Mouse (Mus musculus) kidney, adult 9 months (tissue): ENCODE measurements around the gene Coq7.

Source experiments
- DNase-seq: peaks from one replicate; pipeline ENCODE4 v3.0.0; 2022

Gene Coq7

DNA sequence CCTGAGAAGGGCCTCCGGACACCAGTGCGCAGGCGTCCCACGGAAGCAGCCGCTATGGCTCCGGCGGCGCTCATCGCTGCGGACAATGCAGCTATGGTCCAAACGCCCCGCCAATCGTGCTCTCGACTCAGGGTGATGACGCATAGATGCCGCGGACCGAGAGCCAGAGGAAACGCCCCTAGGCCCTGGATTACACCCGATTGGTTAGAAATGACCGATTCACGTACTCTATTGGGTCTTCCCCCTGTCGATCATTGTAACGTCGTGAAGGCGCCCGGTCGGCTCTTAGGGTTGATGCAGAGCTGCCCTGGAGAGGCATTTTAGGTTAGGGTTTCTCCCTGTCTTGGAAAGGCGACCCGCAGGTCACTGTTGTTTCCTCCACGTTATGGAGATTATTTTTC lies at the start of gene Coq7:
TSS of gene Coq7 (minus strand) at position 179 of the 401 bp plus-strand sequence.
- peak; percentile 98 for DNase-seq

DNA sequence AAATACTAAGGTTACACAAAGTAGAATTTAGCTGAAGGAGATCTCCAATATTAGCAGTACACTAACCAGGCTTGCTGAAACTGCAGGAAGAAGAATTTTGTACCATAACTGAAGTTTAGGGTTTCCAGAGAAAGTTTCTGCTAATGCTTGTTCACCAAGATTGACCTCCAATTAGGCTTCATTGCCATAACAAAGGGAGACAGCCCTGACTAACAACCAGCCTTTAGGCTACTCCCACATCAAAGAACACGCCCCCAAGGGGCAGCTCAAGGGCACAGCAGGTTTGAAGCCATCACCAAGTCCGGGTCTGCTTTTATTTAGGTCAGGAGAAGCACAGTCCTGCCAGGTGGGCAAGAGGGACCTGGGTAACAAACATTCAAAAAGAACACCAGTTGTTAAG lies 46.8 kb upstream of the Coq7 start:
- no peak for DNase-seq

DNA sequence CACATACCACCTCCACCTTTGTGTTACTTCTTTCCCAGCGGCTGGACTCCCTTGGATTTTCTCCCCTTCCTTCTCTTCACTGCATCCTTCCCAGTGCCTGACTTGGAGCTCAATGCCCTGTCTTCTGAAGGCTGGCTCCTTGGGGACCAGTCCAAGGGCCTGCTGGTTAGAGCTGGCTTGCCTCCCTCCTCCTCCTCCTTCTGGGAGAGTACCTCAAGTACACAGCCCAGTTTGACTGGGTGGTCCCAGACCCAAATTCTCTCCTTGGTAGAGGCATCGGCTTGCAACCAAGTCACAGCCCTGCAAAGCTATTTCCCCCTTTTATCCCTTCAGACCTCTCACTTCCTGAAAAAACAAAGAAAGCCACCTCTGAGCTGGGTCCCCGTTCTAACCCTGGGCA lies 45.1 kb upstream of the Coq7 start:
- no peak for DNase-seq

DNA sequence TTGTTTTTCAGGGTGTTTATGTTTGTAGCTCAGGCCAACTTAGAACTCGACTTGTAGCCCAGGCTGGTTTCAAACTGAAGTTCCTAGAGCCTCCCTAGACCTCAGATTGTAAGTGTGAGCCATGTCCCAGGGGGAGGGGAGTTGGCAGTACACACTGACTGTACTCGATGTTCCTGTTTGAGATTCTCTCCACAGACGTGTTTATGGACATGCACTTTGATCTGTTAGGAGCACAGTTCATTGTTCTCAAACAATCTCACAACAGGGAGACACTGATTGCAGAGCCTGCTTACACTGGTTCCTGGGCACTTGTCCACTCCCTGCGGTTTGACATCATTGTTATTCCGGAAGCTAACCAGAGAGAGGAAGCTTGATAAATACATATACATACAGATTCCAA lies 38.9 kb upstream of the Coq7 start:
- peak; percentile 33 for DNase-seq

DNA sequence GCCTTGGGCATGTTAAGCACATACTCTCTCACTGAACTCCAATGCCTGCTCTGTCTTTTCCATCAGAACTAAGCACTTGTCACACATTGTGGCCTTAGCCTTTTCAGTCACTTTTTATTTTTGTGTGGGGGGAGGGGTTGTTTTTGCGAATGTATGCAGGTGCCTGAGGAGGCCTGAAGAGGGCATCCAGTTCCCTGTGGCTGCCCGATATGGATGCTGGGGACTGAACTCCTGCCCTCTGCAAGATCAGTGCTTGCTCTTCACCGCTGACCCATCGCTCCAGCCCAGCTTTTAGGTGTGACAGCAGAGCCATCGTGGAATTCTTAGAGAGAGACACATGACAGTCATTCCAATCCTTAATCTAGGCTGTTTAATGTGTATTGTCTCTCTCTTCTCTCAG lies 38.2 kb upstream of the Coq7 start:
- DNase-seq, result no peak

DNA sequence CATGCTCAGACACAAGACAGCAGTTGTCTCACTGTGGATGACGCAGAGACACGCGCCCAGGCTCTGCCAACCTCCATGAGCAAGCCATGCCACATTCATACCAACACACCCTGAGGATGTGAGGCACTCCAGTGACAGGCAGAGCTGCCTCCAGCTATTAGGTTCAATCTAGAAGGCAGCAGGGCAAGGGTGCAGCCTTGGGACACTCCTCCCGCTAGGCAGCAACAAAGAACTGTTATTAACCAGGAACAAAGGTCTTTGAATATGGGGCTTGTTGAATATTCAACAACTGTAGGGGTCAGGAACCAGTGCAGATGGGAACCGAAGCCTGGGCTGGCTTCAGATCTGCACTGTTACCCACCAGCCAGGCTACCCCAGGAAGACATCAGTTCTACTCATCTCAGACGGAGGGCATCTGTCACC lies 36.0 kb upstream of the Coq7 start:
- DNase-seq, result no peak

DNA sequence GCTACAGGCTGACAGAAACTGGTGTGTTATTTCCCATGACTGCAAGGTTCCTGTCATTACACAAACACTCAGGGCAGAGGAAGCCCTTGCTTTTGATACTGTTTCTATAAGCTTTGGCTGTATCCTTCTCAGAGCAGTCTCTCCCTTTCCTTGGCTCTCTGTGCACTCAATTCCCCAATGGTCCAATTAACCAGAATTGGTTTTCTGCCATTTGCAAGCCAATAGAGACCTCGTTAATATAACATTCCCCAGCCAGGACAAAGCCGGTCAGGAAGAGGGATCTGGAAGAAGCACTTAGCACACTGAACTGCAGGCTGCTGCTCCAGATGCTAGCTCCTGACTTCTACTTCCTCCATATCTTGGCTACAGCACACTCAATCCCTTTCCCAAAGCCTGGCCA lies 21.1 kb upstream of the Coq7 start:
- DNase-seq, result no peak

DNA sequence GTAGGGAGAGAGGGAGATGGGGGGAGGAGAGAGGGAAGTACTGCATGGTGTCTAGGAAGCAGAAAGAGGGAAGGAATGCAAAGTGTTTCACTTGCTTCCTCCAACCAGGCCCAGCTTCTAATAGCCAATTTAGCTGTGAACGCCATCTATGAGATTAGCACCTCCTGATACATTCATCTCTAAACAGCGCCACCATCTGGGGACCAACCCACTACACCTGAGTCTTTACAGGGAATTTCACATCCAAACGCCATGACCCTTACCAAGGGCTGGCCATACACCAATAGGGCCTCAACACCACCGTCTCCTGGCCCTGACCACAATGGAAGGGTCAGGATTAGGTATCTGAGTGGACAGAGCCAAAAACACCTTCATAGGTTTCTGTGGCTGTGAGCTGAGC lies 20.7 kb upstream of the Coq7 start:
- no peak for DNase-seq

DNA sequence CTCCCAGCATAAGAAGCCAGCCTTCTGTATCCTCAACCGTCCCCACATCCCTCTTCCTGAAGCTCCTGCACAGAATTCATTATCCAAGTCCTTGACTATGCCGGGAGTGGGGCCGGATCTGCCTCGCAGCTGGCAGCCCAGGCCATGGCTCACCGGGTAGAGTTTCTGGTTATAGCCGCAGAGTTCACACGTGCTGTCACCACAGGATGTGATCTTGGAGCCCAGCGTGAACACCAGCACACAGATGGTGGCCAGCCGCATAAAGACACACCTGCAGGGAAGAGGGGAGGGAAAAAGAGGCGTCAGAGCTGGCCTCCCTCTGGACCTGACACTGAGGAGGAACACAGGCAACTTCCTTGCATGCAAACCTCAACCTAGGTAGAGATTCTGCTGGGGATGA lies 14.3 kb upstream of the Coq7 start:
- no peak for DNase-seq

DNA sequence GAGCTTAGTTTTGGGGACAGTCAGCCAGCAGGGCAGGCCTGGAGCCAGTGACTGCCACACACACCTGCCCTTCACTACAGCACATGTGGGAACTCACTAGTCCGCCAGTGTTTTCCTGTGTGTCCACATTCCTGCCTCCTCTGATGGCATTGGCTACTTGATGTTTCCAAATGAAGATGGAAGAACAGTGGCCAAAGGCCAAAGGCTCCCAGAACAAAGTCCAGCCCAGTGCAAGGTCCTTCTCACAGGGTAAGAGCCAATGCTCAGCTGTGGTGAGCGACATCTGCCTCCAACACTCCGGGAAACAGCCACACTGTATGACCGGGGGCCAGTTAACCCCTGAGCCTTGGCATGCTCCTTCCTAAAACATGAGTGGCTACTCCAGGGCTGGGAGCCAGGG lies 11.0 kb upstream of the Coq7 start:
- no peak for DNase-seq

DNA sequence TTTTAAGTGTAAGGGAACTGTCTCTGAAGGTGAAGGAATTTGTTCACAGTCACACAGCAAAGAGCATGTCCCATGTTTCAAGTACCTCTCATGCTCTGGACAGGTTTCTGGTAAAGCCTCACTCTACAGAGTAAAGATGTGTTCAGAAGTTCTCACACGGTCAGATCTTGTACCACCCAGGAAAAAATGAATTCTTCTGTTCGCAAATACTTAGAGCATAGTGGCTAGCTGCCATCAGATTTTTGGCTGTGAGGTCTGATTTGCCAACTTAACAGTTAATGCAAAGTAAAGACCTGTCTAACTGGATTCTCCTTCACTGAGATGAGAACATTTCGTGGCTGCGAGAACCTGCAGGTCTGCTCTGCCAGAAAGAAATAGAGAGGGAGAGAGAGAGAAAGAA lies 1.9 kb upstream of the Coq7 start:
- DNase-seq, result no peak

DNA sequence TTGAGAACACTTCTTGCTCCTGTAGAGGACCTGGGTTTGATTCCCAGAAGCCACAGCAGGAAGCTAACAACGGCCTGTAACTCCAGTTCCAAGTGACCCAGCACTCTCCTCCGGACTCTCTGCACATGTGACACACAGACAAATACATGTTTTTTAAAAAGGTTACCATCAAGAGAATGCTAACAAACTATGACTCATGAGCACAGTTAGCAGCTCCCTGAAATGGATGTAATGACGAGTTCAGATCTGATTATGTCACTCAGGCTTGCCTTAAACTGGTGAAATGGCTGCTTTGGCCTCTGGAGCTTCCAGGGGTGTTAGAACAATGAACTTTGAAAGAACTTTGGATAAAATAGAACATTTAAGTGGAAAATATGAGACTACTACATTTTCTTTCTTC lies 1.2 kb upstream of the Coq7 start:
- DNase-seq, result no peak

DNA sequence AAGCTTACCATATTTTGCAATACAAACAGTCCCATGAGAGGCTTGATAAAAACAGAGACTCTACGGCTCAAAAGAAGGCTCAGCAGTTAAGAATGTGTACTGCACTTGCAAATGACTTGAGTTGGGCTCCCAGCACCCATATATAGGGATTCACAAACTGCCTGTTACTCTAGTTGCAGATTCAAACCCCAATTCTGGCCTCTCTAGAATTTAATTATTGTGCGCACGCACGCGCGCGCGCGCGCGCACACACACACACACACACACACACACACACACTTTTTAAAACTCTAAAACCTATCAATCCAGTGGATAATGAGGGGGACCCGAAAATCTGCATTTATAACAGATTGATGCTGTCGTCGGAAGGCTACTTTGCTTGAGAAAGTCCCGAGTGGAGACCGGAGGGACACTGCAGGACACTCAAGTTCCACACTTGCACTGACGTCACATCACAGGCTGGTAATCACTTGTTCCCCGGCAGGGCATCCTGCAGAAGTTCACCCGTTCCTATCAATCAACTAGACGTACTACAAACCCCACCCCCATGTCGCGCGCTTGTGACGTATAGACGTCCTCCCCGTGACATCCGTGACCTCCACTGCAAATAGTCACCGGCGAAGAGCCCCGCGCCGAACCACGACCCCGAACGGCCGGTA lies 508 bp downstream of the Coq7 start:
- DNase-seq, result peak; percentile 98

DNA sequence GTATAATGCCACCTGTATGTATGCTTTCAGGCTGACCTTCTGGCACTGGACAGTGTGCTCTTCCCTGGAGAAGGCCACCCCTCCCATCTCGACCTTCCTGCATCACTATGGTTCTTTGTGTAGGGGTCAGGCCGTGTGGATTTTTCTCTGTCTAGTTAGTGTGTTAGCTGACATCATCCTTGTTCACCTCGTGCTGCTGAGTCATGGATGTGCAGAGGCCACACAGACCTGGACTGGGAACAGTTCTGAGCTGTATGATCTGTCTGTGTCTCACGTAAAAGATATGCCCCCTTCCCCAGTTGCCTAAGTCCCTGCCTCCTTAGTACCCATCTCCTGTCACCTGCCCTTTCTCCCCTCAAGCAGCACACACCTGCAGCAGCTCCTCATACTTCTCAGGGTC lies 6.2 kb downstream of the Coq7 start:
- no peak for DNase-seq

DNA sequence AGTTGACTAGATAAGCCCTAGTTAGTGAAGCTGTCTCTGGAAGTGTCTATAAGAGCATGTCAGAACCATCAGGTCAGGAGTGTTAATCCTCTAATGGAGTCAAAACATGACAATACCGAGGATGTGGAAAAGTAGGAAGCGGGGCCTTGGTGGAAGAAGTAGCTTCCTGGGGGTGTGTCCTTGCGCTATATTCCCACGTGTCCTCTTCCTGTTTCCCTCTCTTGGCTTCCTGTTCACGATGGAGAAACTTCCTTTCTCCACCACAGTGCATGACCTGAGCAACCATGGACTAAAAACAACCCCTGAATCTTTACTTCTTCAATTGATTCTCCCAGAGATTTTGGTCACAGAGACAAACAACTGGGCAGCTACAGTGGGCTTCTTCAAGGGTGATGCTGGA lies 11.1 kb downstream of the Coq7 start:
- DNase-seq, result no peak

DNA sequence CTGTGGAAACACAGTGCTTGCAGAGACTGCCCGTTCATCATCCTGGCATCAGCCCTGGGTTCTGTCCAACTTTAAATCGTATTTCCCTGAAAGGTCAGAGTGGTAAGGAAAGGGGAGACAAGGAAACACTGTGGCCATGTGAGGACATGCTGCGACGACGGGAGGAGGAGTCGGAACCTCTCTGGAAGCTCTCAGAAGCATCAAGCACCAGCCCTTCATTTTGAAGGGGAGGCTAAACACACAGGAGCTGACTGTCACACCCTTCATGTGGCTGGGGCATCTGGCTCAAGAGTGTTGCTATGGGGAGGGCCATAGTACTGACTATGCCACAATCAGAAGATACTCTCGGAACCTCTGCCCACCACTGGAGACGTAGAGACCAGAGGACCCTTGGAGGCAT lies 13.5 kb downstream of the Coq7 start:
- DNase-seq, result no peak

DNA sequence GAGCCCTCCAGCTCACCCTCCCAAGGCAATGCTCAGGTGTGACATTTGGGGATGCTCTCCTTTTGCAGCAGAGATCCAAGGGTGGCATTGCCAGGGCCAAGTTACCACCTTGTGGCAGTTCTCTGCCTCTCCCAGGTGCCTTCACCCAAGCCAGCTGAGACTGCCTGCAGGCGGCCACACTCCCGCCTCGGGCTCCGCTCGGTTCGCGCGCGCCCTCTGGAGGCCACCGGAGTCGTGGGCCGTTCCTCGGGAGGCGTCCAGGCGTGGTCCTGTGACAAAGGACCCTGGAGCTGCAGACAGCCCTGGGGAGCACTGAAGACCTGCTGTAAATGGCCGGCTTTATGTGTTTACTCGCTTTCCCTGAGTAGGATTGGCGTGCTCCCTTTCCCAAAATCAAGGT lies 14.5 kb downstream of the Coq7 start:
- DNase-seq, result peak; percentile 61

DNA sequence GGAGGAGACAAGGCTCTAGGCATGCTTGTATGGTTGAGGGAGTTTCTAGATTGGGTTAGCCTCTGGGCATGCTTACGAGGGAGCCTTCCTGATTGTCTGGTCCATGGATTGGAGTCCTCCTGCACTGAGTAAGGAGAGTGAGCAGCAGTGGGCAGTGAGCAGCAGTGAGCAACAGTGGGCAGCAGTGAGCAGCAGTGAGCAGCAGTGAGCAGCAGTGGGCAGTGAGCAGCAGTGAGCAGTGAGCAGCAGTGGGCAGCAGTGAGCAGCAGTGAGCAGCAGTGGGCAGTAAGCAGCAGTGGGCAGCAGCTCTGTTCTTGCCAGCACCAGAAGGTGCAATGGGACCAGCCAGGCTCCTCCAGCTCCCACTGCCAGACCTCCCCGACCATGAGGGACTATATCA lies 15.3 kb downstream of the Coq7 start:
- no peak for DNase-seq

DNA sequence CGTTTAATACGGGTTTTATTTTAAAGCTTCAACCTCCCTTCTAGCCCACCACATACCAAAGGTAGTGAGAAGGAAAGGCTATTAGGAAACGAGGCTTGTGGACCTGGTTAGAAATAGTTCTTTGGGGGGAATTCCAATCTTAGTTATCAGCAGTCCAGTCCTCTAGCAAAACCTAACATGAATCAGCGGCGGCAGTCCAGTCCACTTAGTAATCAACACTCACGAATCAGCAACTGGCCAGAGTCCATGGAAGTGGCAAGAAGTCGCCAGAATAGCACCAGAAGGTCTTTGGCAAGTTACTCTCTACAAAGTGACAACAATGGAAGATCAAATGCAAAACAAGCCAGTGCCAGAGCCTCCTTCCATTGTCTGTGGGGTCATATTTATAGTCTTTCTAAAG lies 24.6 kb downstream of the Coq7 start:
- no peak for DNase-seq

DNA sequence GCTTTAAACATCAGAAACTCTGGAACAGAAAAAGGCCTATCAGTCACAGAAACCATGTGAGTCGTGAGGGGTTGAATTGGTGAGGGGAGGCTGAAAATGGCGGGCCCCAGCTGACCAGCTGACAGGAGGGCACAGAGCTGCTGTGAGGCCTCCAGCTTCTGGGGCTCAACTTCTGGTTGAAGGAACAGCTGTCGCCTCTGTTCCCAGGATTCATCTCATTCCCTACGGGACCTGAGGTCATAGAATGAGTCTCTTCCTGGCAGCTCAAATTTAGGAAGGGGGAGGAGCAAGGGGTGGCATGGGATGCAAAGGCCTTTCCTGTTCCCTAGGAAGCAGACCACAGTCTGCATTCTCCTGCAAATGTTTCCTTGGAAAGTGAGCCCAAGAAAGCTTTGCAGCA lies 29.3 kb downstream of the Coq7 start:
- no peak for DNase-seq

DNA sequence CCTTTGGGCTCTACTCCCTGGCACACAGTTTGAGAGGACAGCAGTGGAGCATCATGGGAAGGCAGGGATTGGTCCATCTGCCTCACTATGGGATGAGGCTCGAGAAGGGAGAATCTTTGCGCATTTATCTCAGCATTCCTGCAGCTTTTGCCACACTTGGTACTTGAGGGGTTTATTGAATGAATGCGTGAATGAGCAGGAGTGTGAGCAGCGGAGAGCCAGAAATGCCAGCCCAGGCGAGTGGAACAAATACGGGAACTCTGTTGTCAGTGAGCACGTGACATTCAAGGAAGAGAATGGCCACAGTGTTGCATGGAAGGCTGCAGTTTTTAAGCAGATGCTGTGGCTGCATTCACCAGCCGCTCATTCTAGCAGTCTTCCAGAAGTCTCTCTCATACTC lies 30.8 kb downstream of the Coq7 start:
- DNase-seq, result no peak

DNA sequence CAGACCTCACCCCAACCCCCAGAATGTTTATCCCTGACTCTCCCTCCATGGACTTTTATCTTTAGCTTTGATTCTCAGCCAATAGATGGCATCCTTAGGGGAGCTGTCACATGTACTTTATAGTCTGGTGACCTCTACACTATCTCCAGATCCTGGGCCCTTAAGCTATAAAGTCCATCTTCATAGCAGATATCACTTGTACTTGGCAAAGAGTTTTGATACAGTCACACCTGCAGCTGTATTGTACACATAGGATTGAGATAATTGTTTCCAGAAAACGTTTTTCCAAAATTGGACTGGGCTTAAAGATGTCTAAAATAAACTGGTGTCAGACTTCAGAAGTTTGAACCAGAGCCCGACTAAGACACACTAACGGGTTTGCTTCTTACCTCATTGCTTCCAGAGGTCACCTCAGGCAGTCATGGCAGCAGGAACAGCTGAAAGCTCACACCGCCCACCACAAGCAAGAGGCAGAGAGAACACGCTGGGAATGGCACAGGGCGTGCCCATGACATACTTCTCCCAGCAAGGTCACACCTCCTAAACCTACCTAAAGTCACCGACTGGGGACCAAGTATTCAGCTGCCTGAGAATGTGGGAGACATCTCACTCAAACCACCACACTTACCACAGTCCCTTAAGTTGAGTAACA lies 33.2 kb downstream of the Coq7 start:
- DNase-seq, result no peak

DNA sequence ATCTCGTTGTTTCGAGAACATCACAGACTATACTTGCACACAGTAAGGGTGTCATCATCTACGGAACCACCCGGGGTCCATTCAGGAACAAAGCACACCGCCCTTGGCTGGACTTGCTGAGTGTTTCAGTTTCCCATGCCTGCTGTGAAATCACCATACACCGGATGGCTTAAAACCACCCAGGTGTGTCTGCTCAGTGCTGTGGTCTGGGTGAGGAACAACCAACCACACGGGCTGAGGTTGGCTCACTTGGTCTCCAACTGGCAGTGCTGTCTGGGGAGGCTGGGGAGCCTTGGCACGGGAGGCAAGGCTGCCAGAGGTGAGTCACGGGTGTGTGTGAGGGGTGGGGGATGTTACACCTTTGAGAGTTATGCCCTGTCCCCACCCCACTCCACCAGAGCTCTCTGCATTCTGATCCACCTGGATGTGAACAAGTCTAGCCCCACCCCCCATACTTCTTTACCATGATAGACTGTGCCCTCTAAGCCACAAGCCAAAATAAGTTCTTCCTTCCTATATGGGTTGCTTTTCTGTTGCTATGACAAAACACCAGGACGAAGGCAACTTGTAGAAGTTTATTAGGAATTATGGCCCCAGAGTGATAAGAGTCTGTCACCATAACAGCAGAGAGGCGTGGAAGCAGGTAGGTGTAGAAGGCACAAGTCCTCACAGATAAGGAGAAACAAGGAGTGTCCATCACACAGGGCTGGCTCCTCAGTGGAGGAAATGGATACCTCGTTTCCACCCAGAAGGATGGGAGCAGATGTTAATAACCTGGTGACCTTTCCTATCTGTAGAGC lies 34.0 kb downstream of the Coq7 start:
- no peak for DNase-seq

DNA sequence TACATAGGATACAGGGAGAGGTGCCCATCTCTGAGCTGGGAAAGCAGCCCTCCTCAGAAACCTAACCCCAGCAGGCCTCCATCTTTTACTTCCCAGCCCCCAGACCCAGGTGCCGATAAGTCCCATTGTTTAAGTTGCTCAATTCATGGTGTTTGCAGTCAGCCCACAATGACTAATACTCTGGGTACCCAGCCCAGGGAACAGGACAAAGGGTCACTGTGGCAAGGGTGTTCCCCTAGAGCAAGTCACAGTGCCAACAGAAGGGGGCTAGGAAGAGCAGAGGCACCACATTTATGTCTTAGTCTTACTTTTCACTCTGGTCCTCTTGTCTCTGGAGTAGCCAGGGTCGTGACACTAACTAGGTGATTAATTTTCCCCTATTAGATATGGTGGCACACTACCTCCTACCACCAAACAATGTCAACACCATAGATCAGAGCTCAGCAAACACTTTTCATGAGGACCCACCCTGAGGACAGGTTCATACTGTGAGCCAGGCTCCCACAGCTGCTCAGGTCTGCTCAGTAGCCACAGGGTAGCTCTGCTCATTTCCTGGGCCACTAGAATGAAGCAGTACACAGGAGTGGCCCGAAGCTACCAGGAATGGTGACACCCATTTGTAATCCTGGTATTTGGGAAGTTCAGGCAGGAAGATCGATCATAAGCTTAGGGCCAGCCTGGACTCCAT lies 38.1 kb downstream of the Coq7 start:
- DNase-seq, result no peak
